In the genomic region with DNA sequence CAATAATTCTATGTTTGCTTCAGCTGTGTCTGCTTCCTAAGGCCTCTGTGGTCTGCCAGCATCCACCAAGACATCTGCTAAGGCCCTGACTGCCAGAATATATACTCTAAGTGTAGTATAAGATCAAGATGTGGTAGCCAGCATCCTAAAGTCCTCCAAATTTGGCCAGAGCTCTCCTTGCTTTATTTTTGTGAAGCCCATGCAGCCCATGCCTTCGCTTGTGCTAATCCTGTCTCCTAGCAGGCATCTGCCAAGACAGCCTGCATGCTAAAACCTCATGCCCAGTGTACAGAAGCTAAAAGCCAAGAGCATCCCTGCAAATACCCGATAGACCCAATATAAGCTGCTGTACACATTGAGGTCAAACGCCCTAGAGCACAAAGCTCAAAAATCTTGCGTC, we compare ENCODE assay signal across 19 mouse cellular contexts.
DNase-seq lines count a peak whose midpoint lies in the region; ATAC-seq lines count a peak whose summit lies in the region.
"Had no signal": no experiment of that assay in that cellular context is flagged by ENCODE, and none has a peak within 500 bp of the region (broad histone marks: within the 10 kb centered on the region; RNA-seq: fewer than 3 reads in every experiment).

No protein-coding gene starts in this region.

- peak; percentile 87 for ATAC-seq in frontal cortex, adult (ENCODE audit: low TSS enrichment)
- ATAC-seq: forebrain, embryonic 16.5 days had no signal

- no peak for DNase-seq in frontal cortex, postnatal 25 days (ENCODE audit: low spot score in 2 of 2)
- DNase-seq in brain, adult 2 months (ENCODE audit: low read depth, low spot score) = peak; percentile 45
- DNase-seq in brain, embryonic 18.5 days (ENCODE audit: low read depth, low spot score) = peak; percentile 14
- peak; percentile 7 for DNase-seq in right cerebral cortex, postnatal 14 days
- DNase-seq in spleen, adult 12 weeks (ENCODE audit: low spot score) = no peak
- no peak for DNase-seq in thymus, postnatal 4 days
- DNase-seq: embryo, embryonic 11 days; gastrocnemius, postnatal 10 days; heart, adult 18-20 months; heart, postnatal 36 days; kidney, adult 8-10 months; kidney, postnatal 14 days; left cerebral cortex, postnatal 4 days; liver; lung, postnatal 10 days; midbrain, embryonic 14.5 days; spleen, adult 18-20 months had no signal

Comparison
In these comparisons a context has a peak if more than half of its experiments do, and no peak if none do; other contexts are left out.
1. DNase-seq: peak in brain, adult 2 months (single experiment), brain, embryonic 18.5 days (single experiment) and right cerebral cortex, postnatal 14 days (single experiment); none in frontal cortex, postnatal 25 days (0 of 2), spleen, adult 12 weeks (single experiment) and thymus, postnatal 4 days (single experiment).